In genomic region chr6:91209780-91210179, GRCm38 (mm10) we compare ENCODE assay signal across 13 mouse cellular contexts. TPM values are rescaled to one million over a fixed set of nuclear protein-coding genes. Genes with fewer than 3 reads are reported as not detected.
DNase-seq lines count a peak whose midpoint lies in the region; ATAC-seq and TF ChIP-seq lines count a peak whose summit lies in the region.
"Had no signal": no experiment of that assay in that cellular context is flagged by ENCODE, and none has a peak within 500 bp of the region (broad histone marks: within the 10 kb centered on the region; RNA-seq: fewer than 3 reads in every experiment).

No protein-coding gene starts in this region.

- no peaks in the 10 kb centered on the region for H3K36me3 ChIP-seq in forebrain, embryonic 10.5 days (replicated peaks)
- no peaks in the 10 kb centered on the region for H3K36me3 ChIP-seq in forebrain, embryonic 15.5 days
- no peaks in the 10 kb centered on the region for H3K36me3 ChIP-seq in intestine, embryonic 14.5 days (ENCODE audit: control insufficient read depth, insufficient read depth, low read length)
- H3K36me3 ChIP-seq in intestine, postnatal 0 days (ENCODE audit: control insufficient read depth, insufficient read depth): no peaks in the 10 kb centered on the region
- H3K36me3 ChIP-seq in myocyte (ENCODE audit: control insufficient read depth, insufficient read depth): no peaks in the 10 kb centered on the region
- H3K36me3 ChIP-seq: lung, embryonic 15.5 days; stomach, embryonic 15.5 days had no signal

- no peak for ATAC-seq in forebrain, embryonic 15.5 days (replicated peaks)
- 0 out of 2 replicates have a peak, but pooled peaks have one; percentile 17 for ATAC-seq in intestine, embryonic 14.5 days (replicated peaks; ENCODE audit: low FRiP score, low TSS enrichment, low read depth)
- ATAC-seq in intestine, postnatal 0 days: no peak
- no peak for ATAC-seq in monocyte, adult 5-6 weeks (replicated peaks; ENCODE audit: insufficient number of reproducible peaks, low FRiP score, low TSS enrichment, poor library complexity, severe bottlenecking)

- no peak for TF ChIP-seq POLR2A in myocyte (IDR thresholded peaks at IDR 0.05; ENCODE audit: insufficient read length, low read depth)

- H3K4me1 ChIP-seq in forebrain, embryonic 10.5 days: peaks cover 42% of the 10 kb centered on the region
- H3K4me1 ChIP-seq in forebrain, embryonic 15.5 days: peaks cover 14% of the 10 kb centered on the region
- 0 out of 2 replicates have a peak, but pooled peaks cover 3% of the 10 kb centered on the region for H3K4me1 ChIP-seq in intestine, embryonic 14.5 days (replicated peaks; ENCODE audit: control insufficient read depth, insufficient read depth, low read length)
- H3K4me1 ChIP-seq in intestine, postnatal 0 days (replicated peaks; ENCODE audit: control insufficient read depth, insufficient read depth, low read length): no peaks in the 10 kb centered on the region

- H3K4me3 ChIP-seq in forebrain, embryonic 10.5 days: no peak overlapping the region
- no peak overlapping the region for H3K4me3 ChIP-seq in forebrain, embryonic 15.5 days
- H3K4me3 ChIP-seq in intestine, embryonic 14.5 days (ENCODE audit: low read depth, low read length): no peak overlapping the region
- H3K4me3 ChIP-seq in intestine, postnatal 0 days (ENCODE audit: low read depth, low read length): no peak overlapping the region
- no peak overlapping the region for H3K4me3 ChIP-seq in myocyte
- H3K4me3 ChIP-seq: lung, embryonic 15.5 days; stomach, embryonic 15.5 days had no signal

- no peak overlapping the region for H3K4me2 ChIP-seq in forebrain, embryonic 15.5 days (replicated peaks)
- H3K4me2 ChIP-seq in intestine, embryonic 14.5 days (ENCODE audit: low read length): no peak overlapping the region
- H3K4me2 ChIP-seq in intestine, postnatal 0 days (replicated peaks; ENCODE audit: low read depth): no peak overlapping the region
- H3K4me2 ChIP-seq in myocyte (ENCODE audit: low read depth): peak overlapping the region; percentile 4
- H3K4me2 ChIP-seq: lung, embryonic 15.5 days; stomach, embryonic 15.5 days had no signal

- 2% methylated on average over 2 of the region's 2 CpGs for WGBS in forebrain, embryonic 10.5 days
- 14% methylated on average over 2 of the region's 2 CpGs for WGBS in forebrain, embryonic 15.5 days
- 13% methylated on average over 2 of the region's 2 CpGs for WGBS in intestine, embryonic 14.5 days
- 18% methylated on average over 2 of the region's 2 CpGs for WGBS in intestine, postnatal 0 days

- no peak overlapping the region for H3K9ac ChIP-seq in forebrain, embryonic 15.5 days (replicated peaks)
- no peak overlapping the region for H3K9ac ChIP-seq in intestine, embryonic 14.5 days (ENCODE audit: low read length)
- H3K9ac ChIP-seq in intestine, postnatal 0 days (ENCODE audit: low read depth, low read length): no peak overlapping the region
- H3K9ac ChIP-seq: lung, embryonic 15.5 days; stomach, embryonic 15.5 days had no signal

- H3K9me3 ChIP-seq in forebrain, embryonic 10.5 days: no peaks in the 10 kb centered on the region
- H3K9me3 ChIP-seq in forebrain, embryonic 15.5 days: no peaks in the 10 kb centered on the region
- no peaks in the 10 kb centered on the region for H3K9me3 ChIP-seq in intestine, embryonic 14.5 days (ENCODE audit: control insufficient read depth, low read length)
- H3K9me3 ChIP-seq in intestine, postnatal 0 days (ENCODE audit: control insufficient read depth): no peaks in the 10 kb centered on the region
- H3K9me3 ChIP-seq: lung, embryonic 15.5 days; stomach, embryonic 15.5 days had no signal

- peaks cover 53% of the 10 kb centered on the region for H3K27me3 ChIP-seq in forebrain, embryonic 10.5 days (ENCODE audit: poor library complexity, severe bottlenecking)
- H3K27me3 ChIP-seq in forebrain, embryonic 15.5 days: no peaks in the 10 kb centered on the region
- H3K27me3 ChIP-seq in intestine, embryonic 14.5 days (replicated peaks; ENCODE audit: control insufficient read depth, insufficient read depth, low read length): peaks cover 6% of the 10 kb centered on the region; the same call in 1 of the 2 replicates
- H3K27me3 ChIP-seq in intestine, postnatal 0 days (replicated peaks; ENCODE audit: control insufficient read depth, insufficient read depth, low read length): peaks cover 25% of the 10 kb centered on the region; the same call in 1 of the 2 replicates
- H3K27me3 ChIP-seq in myocyte (ENCODE audit: control insufficient read depth, insufficient read depth, insufficient read length): no peaks in the 10 kb centered on the region

- no peak overlapping the region for H3ac ChIP-seq in myocyte (ENCODE audit: control insufficient read depth, insufficient read length)

- peaks cover 21% of the 10 kb centered on the region for H3K79me2 ChIP-seq in myocyte (ENCODE audit: control insufficient read depth, insufficient read depth)

- TF ChIP-seq CTCF in intestine, postnatal 0 days (IDR thresholded peaks at IDR 0.05; ENCODE audit: low read depth): no peak

- DNase-seq in forebrain, embryonic 10.5 days (ENCODE audit: extremely low spot score, low spot score): no peak
- DNase-seq in intestine, embryonic 14.5 days (ENCODE audit: low spot score): no peak
- peak; percentile 34 for DNase-seq in retina, postnatal 1 day
- no peak for DNase-seq in retina, embryonic 14.5 days (ENCODE audit: low spot score)
- DNase-seq: gastrocnemius, postnatal 14 days; kidney, postnatal 25 days; right cerebral cortex, adult 18-20 months had no signal

- H3K27ac ChIP-seq in forebrain, embryonic 10.5 days: peak overlapping the region; percentile 75
- no peak overlapping the region for H3K27ac ChIP-seq in forebrain, embryonic 15.5 days (replicated peaks)
- no peak overlapping the region; the same call in 1 of the 2 replicates for H3K27ac ChIP-seq in intestine, embryonic 14.5 days (ENCODE audit: low read depth)
- H3K27ac ChIP-seq in intestine, postnatal 0 days (ENCODE audit: low read depth, low read length): no peak overlapping the region
- H3K27ac ChIP-seq: lung, embryonic 15.5 days; stomach, embryonic 15.5 days had no signal

TF ChIP-seq in myocyte, 11 proteins besides CTCF, POLR2A, EP300 and RAD21:
- TF ChIP-seq SRF (IDR thresholded peaks at IDR 0.05; ENCODE audit: control insufficient read depth, insufficient read length, low read depth): no peak
- TF ChIP-seq TCF3 (IDR thresholded peaks at IDR 0.05; ENCODE audit: insufficient read length, low read depth): no peak
- TF ChIP-seq MAX (IDR thresholded peaks at IDR 0.05; ENCODE audit: low read depth): no peak
- TF ChIP-seq USF1 (IDR thresholded peaks at IDR 0.05; ENCODE audit: low read depth): no peak
- TF ChIP-seq POLR2AphosphoS2 (IDR thresholded peaks at IDR 0.05; ENCODE audit: insufficient read length, low read depth): no peak
- no peak for TF ChIP-seq MYOG (IDR thresholded peaks at IDR 0.05; ENCODE audit: control insufficient read depth in 1 of 3, insufficient read depth in 1 of 3, insufficient read length in 2 of 3, low read depth in 2 of 3)
- TF ChIP-seq REST (IDR thresholded peaks at IDR 0.05; ENCODE audit: insufficient read depth, insufficient read length): no peak
- no peak for TF ChIP-seq TCF12 (IDR thresholded peaks at IDR 0.05; ENCODE audit: insufficient read depth, poor library complexity, severe bottlenecking)
- TF ChIP-seq MYOD1 (IDR thresholded peaks at IDR 0.05; ENCODE audit: control insufficient read depth in 1 of 3, insufficient read length in 2 of 3, low read depth in 2 of 3): no peak
- TF ChIP-seq CEBPB (IDR thresholded peaks at IDR 0.05; ENCODE audit: insufficient read depth, poor library complexity, severe bottlenecking): no peak
- TF ChIP-seq E2F4 (IDR thresholded peaks at IDR 0.05; ENCODE audit: insufficient read depth): no peak

RNA-seq across cellular contexts. Expression of gene Fbln2, which starts 2.5 kb away (rescaled TPM):
- polyA plus RNA-seq in forebrain, embryonic 10.5 days (2016; fragmentation: Nextera tagmentation; extraction: Ambion mirVana): 30.5 and 35.4 TPM in 2 replicates
- 10.0 and 11.1 TPM in 2 replicates for polyA plus RNA-seq in forebrain, embryonic 15.5 days (2015; fragmentation: Nextera tagmentation; extraction: Ambion mirVana)
- 49.0 and 54.6 TPM in 2 replicates for polyA plus RNA-seq in intestine, embryonic 14.5 days (2014; fragmentation: Nextera tagmentation; extraction: Ambion mirVana)
- 19.5 and 24.1 TPM in 2 replicates for polyA plus RNA-seq in intestine, postnatal 0 days (2015; fragmentation: Nextera tagmentation; extraction: Ambion mirVana)
- polyA plus RNA-seq in myocyte (2012; fragmentation: generic; extraction: Trizol): 167 TPM
- not detected in 3 replicates for total RNA-seq in monocyte, adult 5-6 weeks (2017)

RNA-seq across cellular contexts. Expression of gene Hdac11, which starts 53.3 kb away (rescaled TPM):
- 9.5 and 9.8 TPM in 2 replicates for polyA plus RNA-seq in forebrain, embryonic 10.5 days (2016; fragmentation: Nextera tagmentation; extraction: Ambion mirVana)
- polyA plus RNA-seq in forebrain, embryonic 15.5 days (2015; fragmentation: Nextera tagmentation; extraction: Ambion mirVana): 21.1 and 24.1 TPM in 2 replicates
- polyA plus RNA-seq in intestine, embryonic 14.5 days (2014; fragmentation: Nextera tagmentation; extraction: Ambion mirVana): 9.6 and 9.7 TPM in 2 replicates
- 4.2 and 4.8 TPM in 2 replicates for polyA plus RNA-seq in intestine, postnatal 0 days (2015; fragmentation: Nextera tagmentation; extraction: Ambion mirVana)
- polyA plus RNA-seq in myocyte (2012; fragmentation: generic; extraction: Trizol): 39.3 TPM
- 0.43 to 1.6 TPM (median 1.3 TPM) in 3 replicates for total RNA-seq in monocyte, adult 5-6 weeks (2017)
